Mouse (Mus musculus) neural tube, embryonic 14.5 days (tissue): ENCODE results near the gene Dact2. TPM values are rescaled to one million over a fixed set of nuclear protein-coding genes. Genes with fewer than 3 reads are reported as not detected.

ENCODE experiments used
- ATAC-seq: fragments of 200-750 bp; cut with Nextera tagmentation; 2 replicates; pipeline ENCODE4 v1.8.0; 2017; ENCODE audit warnings: low read depth, mild to moderate bottlenecking, moderate TSS enrichment, moderate library complexity
- H3K27ac ChIP-seq: fragments of 300-500 bp; sonication (generic); 2 replicates; pipeline ENCODE4 v1.5.1; 2014; ENCODE audit warnings: low read depth, mild to moderate bottlenecking, control low read depth, low read length, moderate library complexity, mixed read lengths
- H3K27me3 ChIP-seq: fragments of 300-500 bp; sonication (generic); 2 replicates; pipeline ENCODE4 v1.6.1; 2014; ENCODE audit warnings: low read length; ENCODE audit not compliant: control insufficient read depth, insufficient read depth
- H3K36me3 ChIP-seq: fragments of 300-500 bp; sonication (generic); 2 replicates; pipeline ENCODE4 v1.6.1; 2014; ENCODE audit warnings: low read length, mixed read lengths; ENCODE audit not compliant: control insufficient read depth, insufficient read depth
- H3K4me1 ChIP-seq: fragments of 300-500 bp; sonication (generic); 2 replicates; pipeline ENCODE4 v1.6.1; 2014; ENCODE audit warnings: low read length; ENCODE audit not compliant: control insufficient read depth, insufficient read depth
- H3K4me2 ChIP-seq: fragments of 300-500 bp; sonication (generic); 2 replicates; pipeline ENCODE4 v1.6.1; 2014; ENCODE audit warnings: mild to moderate bottlenecking, low read depth, low read length, control low read depth
- H3K4me3 ChIP-seq: fragments of 300-500 bp; sonication (generic); 2 replicates; pipeline ENCODE4 v1.5.1; 2014; ENCODE audit warnings: low read depth, low read length, control low read depth, mixed read lengths
- H3K9ac ChIP-seq: fragments of 300-500 bp; sonication (generic); replicated peaks from 2 replicates; pipeline ENCODE4 v1.6.1; 2014; ENCODE audit warnings: low read depth, mild to moderate bottlenecking, control low read depth, low read length, mixed read lengths
- H3K9me3 ChIP-seq: fragments of 300-500 bp; sonication (generic); 2 replicates; pipeline ENCODE4 v1.6.1; 2016; ENCODE audit warnings: low read length; ENCODE audit not compliant: control insufficient read depth
- WGBS: fragments of 180-500 bp; shearing (Covaris S2); extraction: QIAGEN DNeasy Blood & Tissue Kit; methylation state at CpG from one replicate; pipeline ENCODE4 v1.1.7; 2014; 5-methylcytosine and 5-hydroxymethylcytosine counted together
- polyA plus RNA-seq: library from polyadenylated mRNA; unstranded; fragments of >200 nt; fragmentation: Nextera tagmentation; extraction: Ambion mirVana; gene quantifications from 2 replicates; pipeline ENCODE4 v1.2.1, GENCODE M21; 2014

The Dact2 gene
- polyA plus RNA-seq, 1 experiment from 2014 or later, result 3.2 TPM

DNA sequence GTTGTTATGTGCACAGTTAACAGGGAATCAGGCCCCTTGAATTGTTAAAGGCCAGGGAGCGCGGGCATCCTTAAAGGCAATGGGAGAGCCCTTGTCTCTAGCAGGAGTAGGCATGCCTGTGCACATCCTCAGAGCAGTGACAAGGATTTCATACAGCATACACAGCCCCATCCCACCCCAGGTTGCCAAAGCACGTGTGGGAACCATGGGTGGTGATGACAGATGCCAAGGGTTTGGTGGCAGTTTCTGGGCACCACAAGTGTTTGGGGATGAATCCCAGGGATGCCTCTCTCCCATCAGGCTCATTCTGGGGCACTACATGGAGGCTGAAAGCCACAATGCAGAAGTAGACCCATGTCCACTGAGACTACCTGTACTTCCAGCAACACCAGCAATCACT, 29.7 kb downstream of the Dact2 start:
- no peak for ATAC-seq
- Histone ChIP-seq H3K9me3 (no peaks in the 10 kb centered on the region), H3K4me1 (no peaks in the 10 kb centered on the region), H3K27me3 (no peaks in the 10 kb centered on the region), H3K9ac (no peak overlapping the region), H3K27ac (no peak overlapping the region), H3K36me3 (no peaks in the 10 kb centered on the region), H3K4me3 (no peak overlapping the region), H3K4me2 (no peak overlapping the region)
- WGBS, result 89% methylated on average over 3 of the region's 3 CpGs

GRCm38 (mm10) chr17:14173459-14173858, 30.6 kb downstream of the Dact2 start:
- Histone ChIP-seq H3K27ac (no peak overlapping the region), H3K9me3 (no peaks in the 10 kb centered on the region), H3K36me3 (no peaks in the 10 kb centered on the region), H3K27me3 (no peaks in the 10 kb centered on the region), H3K9ac (no peak overlapping the region), H3K4me2 (no peak overlapping the region), H3K4me1 (no peaks in the 10 kb centered on the region), H3K4me3 (no peak overlapping the region)
- 15% methylated on average over 1 of the region's 1 CpGs for WGBS
- no peak for ATAC-seq

DNA sequence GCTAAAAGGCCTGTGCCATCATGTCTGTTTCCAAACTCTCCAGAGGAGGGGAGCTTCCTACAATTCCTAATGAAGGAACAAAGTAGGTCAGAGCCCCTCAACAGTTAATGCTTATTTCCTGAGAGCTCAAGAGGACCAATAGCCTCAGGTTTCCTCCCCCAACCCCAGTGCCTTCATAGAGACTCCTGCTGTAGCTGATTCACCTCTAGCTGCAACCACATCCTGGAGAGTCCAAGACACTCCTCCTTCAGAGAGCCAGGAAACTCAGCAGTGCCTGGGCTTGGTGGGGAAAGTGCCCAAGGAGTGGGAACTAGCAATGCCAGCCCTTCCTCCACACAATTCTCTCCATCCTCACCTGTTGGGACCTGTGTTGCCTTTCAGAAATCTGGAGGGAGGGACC, 31.4 kb downstream of the Dact2 start:
- Histone ChIP-seq H3K4me1 (no peaks in the 10 kb centered on the region), H3K27me3 (no peaks in the 10 kb centered on the region), H3K27ac (no peak overlapping the region), H3K4me3 (no peak overlapping the region), H3K36me3 (no peaks in the 10 kb centered on the region), H3K9ac (no peak overlapping the region), H3K4me2 (no peak overlapping the region), H3K9me3 (no peaks in the 10 kb centered on the region)
- no peak for ATAC-seq

DNA sequence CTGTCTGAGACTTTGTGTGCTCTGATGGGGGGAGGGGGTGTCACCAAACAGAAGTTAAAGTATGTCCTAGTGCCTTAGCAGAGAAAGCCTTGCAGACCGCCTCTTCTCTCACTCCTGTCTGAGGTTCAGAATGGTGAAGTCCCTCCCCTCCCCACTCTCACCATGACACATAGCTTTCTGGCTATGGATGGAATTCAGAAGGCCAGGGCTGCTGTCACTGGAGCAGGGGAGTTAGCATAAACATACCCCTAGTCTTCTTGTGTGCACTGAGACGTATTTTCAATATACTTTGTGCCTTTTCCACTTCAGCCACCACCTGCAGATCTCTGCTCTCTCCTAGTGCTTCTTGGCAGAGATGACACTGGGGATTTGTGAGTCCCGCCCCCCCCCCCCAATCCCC, 31.9 kb downstream of the Dact2 start:
- H3K4me2 ChIP-seq, result no peak overlapping the region
- WGBS, result 58% methylated on average over 3 of the region's 3 CpGs
- no peaks in the 10 kb centered on the region for H3K9me3 ChIP-seq
- no peaks in the 10 kb centered on the region for H3K36me3 ChIP-seq
- no peak overlapping the region for H3K4me3 ChIP-seq
- no peaks in the 10 kb centered on the region for H3K4me1 ChIP-seq
- no peak overlapping the region for H3K9ac ChIP-seq
- H3K27ac ChIP-seq, result no peak overlapping the region
- H3K27me3 ChIP-seq, result no peaks in the 10 kb centered on the region
- ATAC-seq, result no peak

- no peak for ATAC-seq
- Histone ChIP-seq H3K27ac (no peak overlapping the region), H3K4me3 (no peak overlapping the region), H3K9me3 (no peaks in the 10 kb centered on the region), H3K27me3 (no peaks in the 10 kb centered on the region), H3K4me2 (no peak overlapping the region), H3K4me1 (no peaks in the 10 kb centered on the region), H3K9ac (no peak overlapping the region), H3K36me3 (no peaks in the 10 kb centered on the region)
- 50% methylated on average over 5 of the region's 5 CpGs for WGBS
Measured at GRCm38 (mm10) chr17:14170961-14171479, 33.1 kb downstream of the Dact2 start.

DNA sequence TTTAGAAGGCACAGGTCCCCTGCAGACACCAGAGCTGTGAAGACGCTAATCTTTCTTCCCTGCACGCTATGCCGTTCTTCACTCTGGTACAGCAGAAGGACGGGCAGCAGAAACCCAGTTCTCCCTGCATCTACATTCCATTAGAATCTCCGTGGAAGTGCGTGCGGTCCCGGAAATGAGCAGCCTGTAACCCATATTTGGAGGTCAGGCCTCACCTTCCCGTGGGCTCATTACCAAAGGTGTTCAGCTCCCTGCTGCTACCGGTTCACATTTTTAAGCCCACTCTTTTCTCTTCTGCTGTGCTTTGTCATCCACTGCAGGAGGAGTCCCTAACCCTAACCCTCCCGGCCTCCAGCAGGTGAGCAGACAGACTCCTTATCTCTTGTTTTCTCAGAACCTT, 34.7 kb downstream of the Dact2 start:
- H3K4me3 ChIP-seq, result no peak overlapping the region
- no peak overlapping the region for H3K4me2 ChIP-seq
- no peaks in the 10 kb centered on the region for H3K27me3 ChIP-seq
- H3K9me3 ChIP-seq, result no peaks in the 10 kb centered on the region
- no peak overlapping the region for H3K9ac ChIP-seq
- 73% methylated on average over 11 of the region's 11 CpGs for WGBS
- H3K36me3 ChIP-seq, result no peaks in the 10 kb centered on the region
- no peak for ATAC-seq
- peaks cover 10% of the 10 kb centered on the region; the same call in 1 of the 2 replicates for H3K4me1 ChIP-seq
- no peak overlapping the region for H3K27ac ChIP-seq

DNA sequence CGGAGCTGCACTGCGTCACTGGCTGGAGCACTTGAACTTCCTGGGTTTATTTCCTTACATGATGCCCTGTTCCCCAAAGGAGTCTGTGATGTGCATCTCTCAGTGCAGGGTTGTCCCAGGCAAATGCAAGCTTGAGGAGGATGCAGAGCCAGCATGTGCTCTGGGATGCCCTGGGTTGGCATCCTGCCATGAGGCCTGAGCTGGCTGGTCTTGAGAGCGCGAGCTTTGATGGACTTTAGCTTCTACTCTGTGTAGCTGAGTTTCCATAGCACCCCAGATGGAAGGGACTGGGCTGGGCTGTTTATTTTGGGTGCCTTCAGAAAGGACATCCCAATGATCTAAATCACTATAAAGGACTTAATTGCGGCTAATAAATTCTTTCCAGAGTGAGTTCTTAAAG, 36.5 kb downstream of the Dact2 start:
- Histone ChIP-seq H3K4me3 (no peak overlapping the region), H3K27ac (no peak overlapping the region), H3K9me3 (no peaks in the 10 kb centered on the region), H3K4me2 (no peak overlapping the region), H3K4me1 (peaks cover 10% of the 10 kb centered on the region; the same call in 1 of the 2 replicates), H3K9ac (no peak overlapping the region), H3K36me3 (no peaks in the 10 kb centered on the region), H3K27me3 (no peaks in the 10 kb centered on the region)
- WGBS, result 49% methylated on average over 5 of the region's 5 CpGs
- peak; percentile 59; the same call in 1 of the 2 replicates for ATAC-seq

- 68% methylated on average over 6 of the region's 6 CpGs for WGBS
- Histone ChIP-seq H3K36me3 (no peaks in the 10 kb centered on the region), H3K4me2 (no peak overlapping the region), H3K9me3 (no peaks in the 10 kb centered on the region), H3K4me1 (peaks cover 10% of the 10 kb centered on the region; the same call in 1 of the 2 replicates), H3K27me3 (no peaks in the 10 kb centered on the region), H3K9ac (no peak overlapping the region), H3K27ac (no peak overlapping the region), H3K4me3 (no peak overlapping the region)
- no peak for ATAC-seq
Measured at GRCm38 (mm10) chr17:14166746-14167432, 37.2 kb downstream of the Dact2 start.

GRCm38 (mm10) chr17:14165934-14166610, 38.0 kb downstream of the Dact2 start:
- no peaks in the 10 kb centered on the region for H3K36me3 ChIP-seq
- peaks cover 10% of the 10 kb centered on the region; the same call in 1 of the 2 replicates for H3K4me1 ChIP-seq
- H3K27ac ChIP-seq, result peak overlapping the region; percentile 69; the same call in 1 of the 2 replicates
- H3K9ac ChIP-seq, result no peak overlapping the region; the same call in 1 of the 2 replicates
- H3K27me3 ChIP-seq, result no peaks in the 10 kb centered on the region
- 55% methylated on average over 9 of the region's 9 CpGs for WGBS
- H3K4me2 ChIP-seq, result peak overlapping the region; percentile 32; the same call in 1 of the 2 replicates
- H3K4me3 ChIP-seq, result no peak overlapping the region
- no peak for ATAC-seq
- no peaks in the 10 kb centered on the region for H3K9me3 ChIP-seq
